Mouse (Mus musculus): Measurements from ENCODE around the gene Procr.

DNA sequence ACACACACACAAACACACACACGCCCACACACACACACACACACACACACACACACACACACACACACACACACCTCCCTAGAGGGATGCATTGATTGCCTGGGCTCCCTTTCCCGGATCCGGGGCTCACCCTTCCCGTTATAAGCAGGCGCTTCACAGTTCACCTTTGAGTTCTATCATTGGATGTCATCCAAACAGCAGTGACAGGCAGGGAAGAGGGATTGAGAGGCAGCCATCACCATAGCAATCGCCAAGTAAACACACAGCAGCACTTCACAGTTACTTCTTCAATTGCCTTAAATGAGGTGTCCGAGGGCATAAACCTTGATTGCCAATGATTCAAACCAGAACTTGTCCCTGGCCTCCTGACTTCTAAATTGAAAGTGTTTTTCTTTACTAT, 28.1 kb downstream of the Procr start:
- TF ChIP-seq POLR2A (IDR thresholded peaks at IDR 0.05; ENCODE audit: extremely low read depth, insufficient read depth, low read length), result no peak
- TF ChIP-seq CTCF (IDR thresholded peaks at IDR 0.05; ENCODE audit: extremely low read depth, insufficient read depth, low read length), result no peak

All from cortical plate, adult 2 months (tissue).